Mouse (Mus musculus) megakaryocyte, adult 5-6 weeks (primary cell): ENCODE measurements at regions not wholly inside any gene's neighbourhood (a gene's known extent, or its start where the extent isn't known, plus 50 kb on each side); places are given as distances from the start of the nearest gene placed in this dataset.
A peak's percentile ranks its signal among the peaks of the same experiment; 100 is the strongest.

ENCODE experiments used
- ATAC-seq: 2 replicates; pipeline ENCODE4 v1.8.0; 2016; ENCODE audit warnings: mild to moderate bottlenecking, inconsistent platforms; ENCODE audit not compliant: poor library complexity, severe bottlenecking

DNA sequence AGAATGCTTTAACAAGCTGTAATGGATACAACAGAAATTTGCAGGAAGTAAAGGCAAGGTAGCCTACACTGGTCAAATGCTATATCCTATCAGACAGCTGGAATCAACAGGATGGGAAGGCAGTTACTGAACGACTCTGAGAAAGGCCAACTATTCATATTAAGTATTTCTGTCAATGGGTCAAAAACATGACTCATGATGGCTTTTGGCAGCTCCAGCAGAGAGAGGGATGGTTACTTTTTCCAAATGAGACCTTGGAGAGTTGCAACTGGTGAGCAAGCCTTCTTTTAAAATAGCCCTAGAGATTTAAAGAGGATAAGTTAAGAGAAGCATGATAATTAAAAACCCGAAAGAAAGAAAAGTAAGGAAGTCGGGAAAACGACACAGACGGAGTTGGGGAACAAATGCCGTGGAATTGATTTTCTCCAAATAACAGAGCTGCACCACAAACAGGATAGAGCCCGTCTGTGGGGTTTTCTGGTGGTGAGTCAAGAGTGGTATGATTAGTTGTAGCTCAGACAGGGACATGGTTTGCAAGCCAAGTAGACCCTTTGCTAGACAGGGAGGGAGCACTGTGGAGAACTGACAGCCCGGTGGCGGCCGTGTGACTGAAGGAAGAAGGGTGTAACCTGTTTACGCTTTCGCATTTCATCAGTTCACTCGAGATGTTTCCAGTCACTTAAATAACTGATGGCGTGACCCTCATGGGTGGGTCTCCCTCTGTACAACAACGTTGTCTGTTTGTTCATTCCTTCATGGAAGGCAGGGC is 3638.1 kb upstream of the Gm7489 start:
- ATAC-seq: no peak

DNA sequence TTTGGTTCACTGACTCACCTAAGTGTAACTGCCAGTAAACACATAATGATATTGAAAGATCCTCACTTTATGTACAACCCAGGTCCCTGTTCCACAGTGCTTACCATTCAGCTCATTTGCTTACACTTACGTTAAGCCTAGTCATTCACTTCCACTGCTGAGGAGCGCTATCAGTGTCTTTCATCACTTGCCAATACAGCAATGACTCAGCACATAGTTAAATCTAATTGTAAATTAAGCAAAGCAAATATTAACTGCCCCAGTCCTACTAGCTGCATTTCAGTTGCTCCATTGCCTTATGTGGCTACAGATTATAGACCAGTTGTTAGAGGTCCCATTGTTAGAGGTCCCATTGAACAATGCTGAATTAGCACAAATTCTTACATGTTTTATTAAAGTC is 3624.6 kb upstream of the Gm7489 start:
- ATAC-seq: peak; percentile 67

DNA sequence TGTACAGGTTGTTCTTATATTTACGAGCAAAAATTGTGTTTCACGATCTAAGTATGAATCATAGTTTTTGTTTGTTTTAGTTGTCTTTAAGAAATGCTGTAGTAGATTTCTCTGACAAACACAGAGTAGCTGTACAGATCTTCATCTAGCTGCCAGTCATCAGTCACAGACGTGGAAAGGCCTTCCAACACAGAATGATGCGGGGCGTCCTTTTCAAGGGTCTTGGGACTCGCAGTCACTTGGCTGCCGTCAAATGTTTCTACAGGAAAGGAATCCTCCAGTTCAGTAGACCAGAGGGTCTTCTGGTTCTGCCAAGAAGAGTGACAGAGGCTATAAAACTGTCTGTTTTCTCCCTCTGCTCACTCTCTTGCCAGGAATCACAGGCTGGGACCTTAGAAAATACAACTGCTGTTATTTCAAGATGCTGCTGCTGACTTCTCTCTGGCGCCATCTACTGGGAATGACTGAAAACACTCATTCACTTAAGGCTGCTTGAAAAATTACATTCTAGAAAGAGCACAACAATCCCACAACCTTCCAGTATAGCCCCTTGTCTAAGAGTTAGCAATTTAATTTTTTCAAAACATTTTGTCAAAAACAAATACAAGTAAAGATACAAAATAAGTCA is 3623.3 kb upstream of the Gm7489 start:
- ATAC-seq: peak; percentile 91

DNA sequence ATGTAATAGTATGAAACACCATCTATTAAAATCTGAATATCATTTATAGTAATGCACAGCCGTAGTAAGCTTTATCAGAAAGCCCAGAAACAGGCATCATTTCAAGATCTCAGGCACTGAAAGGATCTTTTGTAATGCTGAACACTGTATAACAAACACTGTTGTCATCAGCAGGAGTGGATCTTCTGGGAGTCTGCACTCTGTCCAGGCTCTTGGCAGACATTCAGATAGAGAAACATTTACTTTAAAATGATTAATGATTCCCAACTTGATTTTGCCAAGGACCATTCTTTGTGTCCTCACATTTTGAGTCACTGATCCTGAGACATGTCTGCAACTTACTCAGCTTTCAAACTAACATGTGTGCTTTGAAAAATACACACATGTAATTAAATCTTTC is 3617.2 kb upstream of the Gm7489 start:
- no peak for ATAC-seq

DNA sequence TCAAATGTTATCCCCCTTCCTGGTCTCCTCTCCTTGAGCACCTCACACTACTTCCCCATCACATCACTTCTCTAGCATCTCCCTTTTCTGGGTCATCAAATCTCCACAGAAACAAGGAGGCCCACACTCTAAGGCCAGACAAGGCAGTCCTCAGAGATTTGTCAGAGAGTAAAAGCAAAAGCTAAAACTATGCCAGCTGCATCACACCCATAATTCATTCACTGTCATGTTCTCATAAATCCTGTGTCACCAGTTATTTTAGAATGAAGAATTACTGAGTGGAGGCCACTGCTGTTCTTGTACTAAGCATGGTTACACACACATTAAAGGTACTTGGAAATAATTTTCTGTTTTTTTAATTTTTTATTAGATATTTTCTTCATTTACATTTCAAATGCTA is 3613.1 kb upstream of the Gm7489 start:
- ATAC-seq: no peak

DNA sequence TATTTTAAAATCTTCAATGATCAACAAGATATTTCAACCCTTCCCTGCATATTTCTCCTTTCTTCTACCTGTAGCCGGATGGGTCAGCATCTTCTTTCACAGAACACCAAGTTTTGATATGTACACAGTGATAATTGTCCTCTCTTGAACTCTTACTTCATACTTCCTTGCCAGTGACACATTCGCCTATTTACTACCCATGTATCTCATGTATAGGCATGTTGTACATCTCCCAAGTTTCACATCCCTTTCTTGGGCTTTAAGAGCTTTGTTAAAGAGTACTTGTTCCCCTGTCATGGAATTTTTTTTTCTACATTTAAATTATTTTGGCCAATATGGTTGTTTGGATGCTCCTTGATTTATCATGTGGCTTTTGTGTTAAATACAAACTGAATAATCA is 3602.1 kb upstream of the Gm7489 start:
- ATAC-seq: peak; percentile 96

DNA sequence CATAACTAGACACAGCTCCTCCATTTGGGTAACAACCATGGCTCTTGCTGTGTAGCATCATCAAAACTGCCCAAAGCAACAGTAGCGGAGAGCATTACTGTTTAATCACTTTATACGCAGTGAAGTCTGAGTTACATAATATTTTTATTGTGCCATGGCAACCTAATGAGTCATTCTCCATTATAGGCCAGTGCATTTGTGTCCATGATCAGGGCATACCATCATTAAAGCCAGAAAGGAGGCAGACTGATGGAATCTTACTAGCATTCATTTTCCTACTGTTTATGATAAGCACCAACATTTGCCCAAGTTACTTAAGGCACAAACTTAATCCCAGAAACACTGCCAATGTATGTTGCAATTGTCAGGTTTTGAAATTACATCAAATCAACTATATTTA is 3601.2 kb upstream of the Gm7489 start:
- no peak for ATAC-seq

DNA sequence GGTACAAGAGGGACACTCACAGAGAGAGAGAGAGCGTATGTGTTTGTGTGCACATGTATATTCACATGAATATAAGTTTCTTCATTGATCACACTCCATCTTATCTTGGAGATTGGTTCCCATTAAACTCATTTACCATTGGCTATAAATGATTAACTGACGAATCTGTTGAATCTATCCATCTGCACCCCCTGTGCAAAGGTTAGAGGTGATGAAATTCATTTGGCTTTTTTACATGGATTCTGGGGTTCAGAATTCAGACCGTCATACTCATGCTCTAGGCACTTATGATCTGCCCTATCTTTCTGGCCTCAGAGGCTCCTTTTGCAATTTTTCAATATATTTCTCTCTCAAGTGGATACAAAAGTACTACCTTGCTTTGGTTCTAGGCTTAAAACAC is 3582.9 kb upstream of the Gm7489 start:
- ATAC-seq: no peak

DNA sequence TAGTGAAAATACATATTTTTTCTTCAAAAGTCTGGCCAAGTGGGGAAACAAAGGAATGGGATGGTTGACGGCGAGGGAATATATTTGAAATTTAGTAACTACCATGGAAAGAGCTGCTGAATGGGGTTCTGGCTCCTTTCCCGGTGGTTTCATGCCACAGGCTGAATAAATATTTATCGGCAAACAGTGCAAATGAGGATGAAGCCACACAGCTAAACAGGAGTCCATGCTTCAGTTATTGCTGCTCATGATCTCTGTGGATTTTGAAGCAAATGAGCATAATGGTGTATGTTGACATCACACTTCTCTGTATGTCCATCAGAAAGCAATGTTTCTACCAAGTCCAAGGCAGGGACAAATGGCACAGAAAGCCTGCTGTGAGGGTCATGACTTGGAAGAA is 3580.6 kb upstream of the Gm7489 start:
- ATAC-seq: no peak

DNA sequence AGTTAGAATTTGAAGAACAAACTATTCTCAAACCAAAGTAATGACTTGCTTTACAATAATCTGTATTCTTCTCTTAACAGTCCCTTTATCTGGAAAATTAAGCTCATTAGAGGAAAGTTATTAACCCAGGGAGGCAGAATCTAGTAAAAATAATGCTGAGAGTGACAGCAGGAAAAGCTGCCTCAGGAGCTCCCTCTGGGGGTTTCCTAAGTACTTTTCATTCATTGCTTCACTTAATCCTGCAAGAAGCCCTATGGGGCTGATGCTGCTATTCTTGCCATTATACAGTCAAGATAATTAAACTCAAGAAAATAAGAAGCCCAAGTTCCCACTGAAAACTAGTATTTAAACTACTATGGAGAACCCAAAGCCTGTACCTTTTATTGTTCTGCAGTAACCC is 3563.9 kb upstream of the Gm7489 start:
- peak; percentile 62 for ATAC-seq

DNA sequence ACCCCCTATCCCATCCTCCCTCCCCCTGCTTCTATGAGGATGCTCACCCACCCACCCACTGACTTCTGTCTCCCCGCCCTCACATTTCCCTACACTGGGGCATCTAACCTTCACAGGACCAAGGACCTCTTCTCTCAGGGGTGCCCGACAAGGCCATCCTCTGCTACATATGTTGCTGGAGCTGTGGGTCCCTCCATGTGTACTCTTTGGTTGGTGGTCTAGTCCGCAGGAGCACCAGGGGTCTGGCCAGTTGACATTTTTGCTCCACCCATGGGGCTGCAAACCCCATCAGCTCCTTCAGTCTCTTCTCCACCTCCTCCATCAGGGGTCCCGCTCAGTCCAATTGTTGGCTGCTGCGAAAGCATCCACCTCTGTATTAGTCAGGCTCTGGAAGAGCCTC is 3539.2 kb upstream of the Gm7489 start:
- no peak for ATAC-seq

DNA sequence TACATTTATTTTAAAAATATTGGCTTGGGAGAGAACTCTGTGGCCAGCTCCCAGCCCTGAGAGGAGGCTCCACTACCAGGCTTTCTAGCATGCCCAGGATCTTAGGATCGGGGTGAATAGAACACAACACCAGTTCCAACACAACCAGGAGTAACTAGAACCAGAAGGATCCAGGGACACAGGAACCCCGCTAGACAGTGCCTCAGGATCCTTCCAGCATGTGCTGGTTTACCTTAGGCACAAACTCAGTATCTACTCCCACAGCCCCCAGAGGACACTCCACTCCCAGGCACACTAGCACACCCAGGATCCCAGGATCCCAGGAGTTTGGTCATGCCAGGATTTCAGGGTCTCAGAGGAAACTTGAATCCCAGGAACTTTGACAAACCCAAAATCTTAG is 3537.8 kb upstream of the Gm7489 start:
- ATAC-seq: no peak

DNA sequence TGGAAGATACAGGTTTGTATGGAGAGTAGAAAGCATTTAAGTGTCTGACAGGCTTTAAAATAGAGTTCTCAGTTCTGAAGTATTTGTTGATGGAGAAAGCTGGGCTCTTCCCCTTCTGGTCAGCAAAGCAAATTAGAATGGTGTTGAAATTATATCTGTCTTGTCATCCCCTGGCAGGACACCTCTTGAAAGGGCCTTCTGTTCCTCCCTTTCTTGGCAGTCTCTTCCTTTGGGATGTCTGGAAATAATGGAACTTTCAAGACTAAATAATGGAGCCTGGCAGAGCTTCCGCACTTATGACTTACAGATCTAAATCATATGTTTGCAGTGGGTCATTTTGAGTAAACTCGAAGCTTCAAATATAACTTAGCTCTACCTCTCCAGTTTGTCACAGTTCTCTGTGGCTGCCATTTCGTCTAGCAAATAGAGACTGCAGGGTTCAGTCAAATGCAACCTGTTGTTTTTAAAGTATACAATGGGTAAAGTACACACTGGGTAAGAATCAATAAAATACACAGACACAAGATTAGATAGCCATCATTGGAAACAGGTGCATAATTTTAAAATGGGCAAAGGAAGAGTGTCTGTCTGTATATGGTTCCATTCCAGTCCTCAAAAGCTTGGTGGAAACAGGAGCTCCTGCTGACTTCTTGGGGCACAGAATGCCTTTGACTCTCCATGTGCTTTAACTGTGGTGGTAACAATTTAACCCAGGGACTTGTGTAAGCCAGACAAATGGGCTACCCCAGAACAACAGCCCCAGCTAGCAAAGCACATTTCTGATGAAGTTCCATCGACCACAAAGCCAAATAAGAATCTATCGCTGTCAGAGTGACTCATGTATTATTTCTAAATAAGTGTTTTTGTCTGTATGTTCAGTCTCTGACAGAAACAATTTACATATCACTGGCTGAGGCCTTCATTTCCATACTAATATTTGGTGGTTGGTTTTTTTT is 3524.4 kb upstream of the Gm7489 start:
- ATAC-seq: no peak

DNA sequence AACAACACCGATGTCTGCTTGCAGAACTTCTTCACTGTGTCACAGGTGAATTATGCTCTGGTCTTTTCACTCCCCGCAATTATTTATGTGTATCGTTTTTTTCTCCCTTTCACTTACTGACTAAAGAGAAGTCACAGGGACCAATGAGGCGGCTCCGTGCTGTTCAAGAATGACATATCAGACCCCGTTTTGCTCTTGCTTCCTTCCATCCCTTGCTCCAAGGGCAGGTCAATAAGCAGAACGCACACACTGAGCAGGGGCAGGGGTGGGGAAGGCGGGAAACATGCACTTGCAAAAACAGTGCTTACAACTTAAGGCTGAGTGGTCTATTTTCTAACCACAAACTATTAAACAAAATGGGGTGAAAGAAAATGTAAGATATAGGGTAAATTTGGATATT is 3523.4 kb upstream of the Gm7489 start:
- peak; percentile 80 for ATAC-seq

DNA sequence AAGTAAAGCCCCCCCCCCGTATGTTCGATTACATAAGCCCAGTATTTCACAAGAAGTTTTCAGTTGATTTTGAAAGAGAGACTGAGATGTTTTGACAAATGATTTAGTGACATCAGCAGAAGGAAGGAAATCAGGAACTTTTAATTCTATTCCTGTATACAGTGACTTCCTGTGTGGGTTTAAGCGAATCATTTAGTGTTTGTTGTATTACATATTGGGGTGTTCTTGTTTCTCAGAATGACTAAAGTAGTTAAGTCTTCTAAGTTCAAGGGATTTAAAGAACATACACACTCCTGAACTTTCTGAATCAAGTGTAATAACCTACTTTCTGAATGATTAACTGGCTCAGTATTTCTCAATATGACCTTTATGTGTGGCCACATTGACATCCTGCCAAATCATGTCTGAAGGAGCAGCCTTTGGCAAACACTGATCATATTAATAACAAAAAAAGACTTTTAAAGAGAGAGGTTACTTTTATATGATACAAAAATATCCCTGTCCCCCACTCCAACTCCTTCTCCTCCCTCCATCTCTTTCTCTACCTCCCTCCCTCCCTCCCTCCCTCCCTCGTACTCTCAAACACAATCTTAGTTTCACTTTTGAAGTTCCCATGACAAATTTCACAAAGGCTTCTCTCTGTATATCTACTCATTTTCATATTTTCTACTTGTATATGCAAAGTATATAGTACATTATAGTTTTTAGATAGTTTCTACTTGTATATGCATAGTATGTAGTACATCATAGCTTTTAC is 3522.8 kb upstream of the Gm7489 start:
- ATAC-seq: peak; percentile 86

DNA sequence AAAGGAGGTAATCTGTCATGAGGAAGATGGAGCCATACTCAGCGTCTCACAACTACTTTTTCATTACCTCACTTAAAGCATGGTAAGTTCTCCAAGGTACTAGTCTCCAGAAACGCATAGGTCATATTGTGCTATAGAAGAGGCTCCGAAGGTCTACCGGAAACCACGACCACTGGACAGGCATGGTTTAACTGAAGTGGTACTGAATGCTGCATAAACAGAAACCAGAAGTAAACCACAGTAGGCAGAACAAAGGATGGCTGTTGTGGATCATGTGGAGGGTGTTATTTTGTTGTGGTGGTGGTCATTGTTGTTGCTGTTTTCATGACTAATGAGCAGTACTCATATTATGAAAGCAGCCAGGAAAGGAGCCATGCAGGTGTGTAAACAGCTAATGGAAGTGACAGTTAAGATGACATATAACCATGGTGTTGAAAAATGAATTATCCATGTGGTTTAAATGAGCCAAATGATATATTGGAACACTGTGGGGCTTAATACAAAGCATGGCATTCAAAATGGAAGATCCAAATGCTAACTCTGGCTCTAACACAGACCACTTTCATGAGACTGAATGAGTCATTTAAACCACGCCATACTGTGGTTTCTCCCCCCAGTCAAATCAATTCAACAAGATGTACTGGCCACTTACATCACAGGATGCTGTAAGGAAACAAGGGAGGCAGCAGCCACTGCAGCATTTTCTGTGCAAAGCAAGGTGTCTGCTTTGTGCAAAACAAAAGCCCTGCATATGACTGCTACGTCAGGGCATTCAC is 3484.5 kb upstream of the Gm7489 start:
- no peak for ATAC-seq

DNA sequence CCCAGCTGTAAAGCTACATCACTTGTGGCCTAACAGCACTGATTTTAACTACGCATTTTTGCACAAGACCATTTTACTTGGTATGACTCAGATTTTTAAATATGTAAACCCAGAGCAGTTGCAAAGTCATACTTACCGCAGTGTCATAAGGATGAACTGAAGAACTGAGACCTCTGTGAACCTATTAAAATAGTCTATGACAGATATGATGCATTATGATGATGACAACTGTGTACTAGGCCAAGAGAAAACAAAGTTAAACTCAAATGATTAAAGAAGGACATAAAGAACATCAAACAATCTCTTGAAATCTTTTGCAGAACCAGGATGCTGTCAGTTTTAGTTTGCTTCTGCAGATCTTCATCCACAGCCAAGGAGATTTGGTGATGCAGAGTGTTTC is 3483.3 kb upstream of the Gm7489 start:
- ATAC-seq: no peak

DNA sequence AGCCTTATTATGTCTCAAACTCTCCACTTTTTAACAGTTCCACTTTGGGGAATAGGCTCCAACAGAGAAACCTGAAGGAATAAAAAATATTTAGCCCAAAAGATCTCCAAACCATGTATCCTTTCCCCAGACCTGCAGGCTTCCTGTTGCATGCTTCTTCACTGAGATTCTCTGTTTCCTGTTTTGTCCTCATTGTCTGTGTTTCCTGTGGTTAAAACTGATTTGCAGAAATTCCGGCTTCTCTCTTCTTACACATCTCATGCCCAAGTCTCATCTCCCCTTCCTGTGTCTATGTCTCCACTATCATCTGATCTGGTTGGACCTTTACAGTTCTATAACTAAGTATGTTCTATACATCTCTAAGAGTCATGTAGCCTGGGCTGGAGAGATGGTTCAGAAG is 3482.2 kb upstream of the Gm7489 start:
- ATAC-seq: peak; percentile 71

DNA sequence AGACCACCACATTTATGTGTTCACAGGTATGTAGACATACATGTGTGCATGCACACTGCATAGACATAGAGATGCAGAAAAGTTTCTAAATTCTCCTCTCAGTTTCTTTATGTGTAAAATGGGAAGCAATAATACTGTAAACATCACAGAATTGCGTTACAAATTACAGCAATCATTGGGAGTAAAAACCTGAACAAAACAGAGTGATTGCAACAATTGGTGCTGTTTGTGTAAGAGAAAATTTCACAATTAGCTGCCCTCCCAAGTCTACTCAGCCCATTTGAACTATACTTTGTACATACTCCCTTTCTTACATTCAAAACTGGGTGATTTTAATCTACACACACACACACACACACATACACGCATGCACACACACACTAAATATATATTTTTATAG is 3480.8 kb upstream of the Gm7489 start:
- ATAC-seq: peak; percentile 75

DNA sequence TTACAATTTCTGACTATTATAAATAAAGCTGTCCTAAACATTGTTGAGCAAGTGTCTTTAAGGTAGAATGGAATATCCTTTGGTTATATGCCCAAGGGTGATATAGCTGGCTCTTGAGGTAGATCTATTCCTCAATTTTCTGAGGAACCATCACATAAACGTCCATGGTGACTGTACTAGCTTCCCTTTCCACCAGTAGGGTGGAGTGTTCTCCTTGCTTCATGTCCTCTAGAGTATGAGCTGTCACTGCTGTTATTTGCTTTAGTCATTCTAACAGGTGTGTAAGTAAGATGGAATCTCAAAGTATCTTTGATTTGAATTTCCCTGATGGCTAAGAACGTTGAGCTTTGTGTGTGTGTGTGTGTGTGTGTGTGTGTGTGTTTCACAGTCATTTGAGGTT is 3475.7 kb upstream of the Gm7489 start:
- ATAC-seq: peak; percentile 86
